Mouse (Mus musculus): ENCODE data around the gene Gal3st2c.

DNA sequence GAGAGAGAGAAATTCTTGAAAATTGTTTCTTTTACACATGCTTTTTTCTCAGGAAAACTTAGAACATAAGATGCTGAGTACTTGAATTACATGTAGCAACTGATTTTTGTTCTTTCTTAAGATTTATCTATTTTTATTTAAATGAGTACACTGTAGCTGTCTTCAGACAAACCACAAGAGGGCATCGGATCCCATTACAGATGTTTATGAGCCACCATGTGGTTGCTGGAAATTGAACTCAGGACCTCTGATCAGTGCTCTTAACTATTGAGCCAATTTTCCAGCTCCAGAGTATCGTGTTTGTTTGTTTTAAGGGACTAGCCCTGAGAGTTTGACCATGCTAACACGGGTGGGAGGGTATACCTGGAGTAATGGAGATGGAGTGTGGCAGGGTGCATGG, 21.3 kb downstream of the Gal3st2c start:
- TF ChIP-seq CTCF (IDR thresholded peaks at IDR 0.05; ENCODE audit: low read depth, low read length) (no peak), POLR2A (IDR thresholded peaks at IDR 0.05; ENCODE audit: borderline replicate concordance, low read depth, low read length) (no peak)

Measured in bone marrow macrophage, adult 2 months (primary cell).